Mouse (Mus musculus) small intestine, adult 2 months (tissue): ENCODE measurements around the gene Cwh43. TPM values are rescaled to one million over a fixed set of nuclear protein-coding genes. Genes with fewer than 3 reads are reported as not detected.

ENCODE experiments used
- H3K27ac ChIP-seq: fragments of 200-500 bp; 2 replicates; pipeline ENCODE4 v1.5.1; 2012; ENCODE audit warnings: low read depth, low read length, control low read depth, inconsistent platforms; ENCODE audit not compliant: insufficient read depth
- H3K27me3 ChIP-seq: fragments of 200-500 bp; 2 replicates; pipeline ENCODE4 v1.6.1; 2012; ENCODE audit warnings: mild to moderate bottlenecking, moderate library complexity, low read length, inconsistent platforms; ENCODE audit not compliant: control insufficient read depth, insufficient read depth
- H3K36me3 ChIP-seq: fragments of 200-500 bp; 2 replicates; pipeline ENCODE4 v1.6.1; 2012; ENCODE audit warnings: mild to moderate bottlenecking, low read length, control low read depth, inconsistent platforms; ENCODE audit not compliant: control insufficient read depth, insufficient read depth
- H3K4me1 ChIP-seq: fragments of 200-500 bp; 2 replicates; pipeline ENCODE4 v1.6.1; 2012; ENCODE audit warnings: low read length, inconsistent platforms, mixed read lengths; ENCODE audit not compliant: control insufficient read depth, insufficient read depth, insufficient read length
- H3K4me3 ChIP-seq: fragments of 200-500 bp; 2 replicates; pipeline ENCODE4 v1.5.1; 2012; ENCODE audit warnings: low read depth, mild to moderate bottlenecking, control low read depth, inconsistent platforms, low read length, moderate library complexity
- CTCF ChIP-seq: fragments of 200-500 bp; IDR thresholded peaks from 2 replicates; pipeline ENCODE4 v1.5.1; 2012; ENCODE audit warnings: low read depth, mild to moderate bottlenecking, control low read depth, inconsistent platforms, low read length, moderate library complexity, mixed read lengths; ENCODE audit not compliant: insufficient replicate concordance, insufficient read length; ENCODE audit errors: extremely low read depth
- POLR2A ChIP-seq: fragments of 200-500 bp; IDR thresholded peaks from 2 replicates; pipeline ENCODE4 v1.6.1; 2012; ENCODE audit warnings: low read depth, mild to moderate bottlenecking, control low read depth, inconsistent platforms, low read length, moderate library complexity
- WGBS: fragments of 180-500 bp; shearing (Covaris S2); methylation state at CpG from one replicate; pipeline ENCODE4 v1.1.7; 2018; 5-methylcytosine and 5-hydroxymethylcytosine counted together
- polyA plus RNA-seq: library from polyadenylated mRNA; depleted of rRNA; stranded (reverse); fragments of >200 nt; gene quantifications from 2 replicates; pipeline ENCODE4 v1.2.3, GENCODE M21; 2012; rRNA removed

Cwh43 gene
- polyA plus RNA-seq, result 0.32 and 6.7 TPM in 2 replicates

GRCm38 (mm10) chr5:73405981-73406722 is at the start of gene Cwh43:
TSS of gene Cwh43 (plus strand) at chr5:73406075.
- peak within 1 kb of the TSS; percentile 41 for H3K4me3 ChIP-seq
- 3% methylated on average over 49 of the region's 49 CpGs for WGBS
- peaks cover 37% of the 10 kb centered on the region for H3K27me3 ChIP-seq
- no peak for TF ChIP-seq CTCF
- no peak for TF ChIP-seq POLR2A
- no peaks in the 10 kb centered on the region for H3K36me3 ChIP-seq
- H3K4me1 ChIP-seq, result peaks cover 5% of the 10 kb centered on the region
- no peak within 1 kb of the TSS for H3K27ac ChIP-seq

GRCm38 (mm10) chr5:73359134-73359751 is 46.6 kb upstream of the Cwh43 start:
- H3K27ac ChIP-seq, result peak overlapping the region; percentile 99
- H3K36me3 ChIP-seq, result no peaks in the 10 kb centered on the region
- WGBS, result 29% methylated on average over 6 of the region's 6 CpGs
- TF ChIP-seq CTCF (no peak), POLR2A (no peak)
- peaks cover 22% of the 10 kb centered on the region; the same call in 1 of the 2 replicates for H3K4me1 ChIP-seq
- no peaks in the 10 kb centered on the region for H3K27me3 ChIP-seq
- H3K4me3 ChIP-seq, result peak overlapping the region; percentile 53

GRCm38 (mm10) chr5:73359752-73360141 is 46.1 kb upstream of the Cwh43 start:
- H3K4me1 ChIP-seq, result peaks cover 21% of the 10 kb centered on the region; the same call in 1 of the 2 replicates
- WGBS, result 7% methylated on average over 12 of the region's 12 CpGs
- TF ChIP-seq POLR2A (peak; percentile 50; the same call in 1 of the 2 replicates), CTCF (no peak)
- H3K4me3 ChIP-seq, result peak overlapping the region; percentile 53
- H3K36me3 ChIP-seq, result no peaks in the 10 kb centered on the region
- H3K27me3 ChIP-seq, result no peaks in the 10 kb centered on the region
- H3K27ac ChIP-seq, result peak overlapping the region; percentile 99

DNA sequence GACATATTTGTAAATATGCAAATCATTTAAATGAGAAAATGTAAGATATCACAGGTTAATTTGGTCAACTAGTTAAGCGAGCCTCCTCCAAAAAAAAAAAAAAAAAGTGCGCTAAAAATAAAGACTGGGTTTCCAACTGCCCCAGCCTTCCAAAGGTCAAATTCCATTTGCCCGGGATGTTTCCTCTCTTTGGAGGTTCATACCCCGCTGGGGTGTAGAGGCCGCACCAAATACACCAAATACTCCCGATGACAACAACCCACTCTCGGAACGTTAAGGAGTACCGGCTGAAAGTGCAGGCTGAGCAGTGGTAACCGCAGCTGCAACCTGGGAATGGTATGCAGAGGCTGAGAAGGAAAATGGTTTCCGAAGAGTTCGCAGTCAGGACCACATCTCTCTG is 45.6 kb upstream of the Cwh43 start:
- H3K36me3 ChIP-seq, result no peaks in the 10 kb centered on the region
- peak overlapping the region; percentile 32 for H3K4me3 ChIP-seq
- 17% methylated on average over 12 of the region's 12 CpGs for WGBS
- H3K27me3 ChIP-seq, result no peaks in the 10 kb centered on the region
- H3K4me1 ChIP-seq, result peaks cover 21% of the 10 kb centered on the region; the same call in 1 of the 2 replicates
- no peak for TF ChIP-seq POLR2A
- no peak for TF ChIP-seq CTCF
- peak overlapping the region; percentile 82 for H3K27ac ChIP-seq

DNA sequence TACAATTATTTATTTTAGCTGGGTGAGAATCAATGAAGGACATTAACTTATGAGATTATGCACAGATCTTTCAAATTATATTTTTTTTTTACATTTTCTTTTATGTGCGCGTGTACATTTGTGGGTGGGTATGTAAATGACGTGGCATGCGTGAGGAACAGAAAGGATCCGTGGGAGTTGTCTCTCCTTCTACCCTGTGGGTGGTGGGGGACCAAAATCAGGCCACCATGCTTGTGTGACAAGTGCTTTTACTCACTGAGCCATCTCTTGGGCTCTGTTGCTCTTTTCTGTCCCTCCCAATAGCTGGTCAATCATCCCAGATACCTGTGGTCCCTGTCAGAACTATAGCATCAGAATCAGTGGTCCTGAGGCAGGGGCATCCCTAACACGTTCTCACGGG is 43.5 kb upstream of the Cwh43 start:
- H3K27ac ChIP-seq, result no peak overlapping the region
- no peaks in the 10 kb centered on the region for H3K27me3 ChIP-seq
- peaks cover 13% of the 10 kb centered on the region; the same call in 1 of the 2 replicates for H3K4me1 ChIP-seq
- TF ChIP-seq CTCF (no peak), POLR2A (no peak)
- H3K4me3 ChIP-seq, result no peak overlapping the region
- 93% methylated on average over 7 of the region's 7 CpGs for WGBS
- no peaks in the 10 kb centered on the region for H3K36me3 ChIP-seq

DNA sequence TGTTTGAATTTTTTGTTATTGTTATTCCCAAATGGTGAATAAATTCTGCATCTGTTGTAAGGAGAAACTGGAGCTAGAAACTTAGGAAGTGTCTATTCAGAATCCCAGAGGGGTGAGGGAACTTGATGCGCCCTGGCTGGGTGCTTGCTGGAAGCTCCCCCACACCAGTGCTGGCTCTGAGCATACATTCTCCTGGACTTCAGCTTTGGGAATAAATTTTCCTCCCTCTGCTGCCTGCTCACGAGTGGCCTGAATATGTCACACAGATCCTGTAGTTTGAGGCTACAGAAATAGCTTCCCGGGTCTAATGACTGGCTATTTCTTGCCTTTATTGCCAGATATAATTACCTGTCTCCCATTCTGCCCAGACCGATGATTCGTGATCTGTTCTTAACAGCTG is 43.1 kb upstream of the Cwh43 start:
- no peak for TF ChIP-seq CTCF
- no peak for TF ChIP-seq POLR2A
- 81% methylated on average over 5 of the region's 5 CpGs for WGBS

More for the DNA sequence above, 43.1 kb upstream of the Cwh43 start:
- H3K4me3 ChIP-seq, result no peak overlapping the region
- peaks cover 13% of the 10 kb centered on the region; the same call in 1 of the 2 replicates for H3K4me1 ChIP-seq
- no peaks in the 10 kb centered on the region for H3K27me3 ChIP-seq
- H3K27ac ChIP-seq, result no peak overlapping the region
- no peaks in the 10 kb centered on the region for H3K36me3 ChIP-seq
